Mouse (Mus musculus): ENCODE data around the gene Atp1b2.

Atp1b2 gene

DNA sequence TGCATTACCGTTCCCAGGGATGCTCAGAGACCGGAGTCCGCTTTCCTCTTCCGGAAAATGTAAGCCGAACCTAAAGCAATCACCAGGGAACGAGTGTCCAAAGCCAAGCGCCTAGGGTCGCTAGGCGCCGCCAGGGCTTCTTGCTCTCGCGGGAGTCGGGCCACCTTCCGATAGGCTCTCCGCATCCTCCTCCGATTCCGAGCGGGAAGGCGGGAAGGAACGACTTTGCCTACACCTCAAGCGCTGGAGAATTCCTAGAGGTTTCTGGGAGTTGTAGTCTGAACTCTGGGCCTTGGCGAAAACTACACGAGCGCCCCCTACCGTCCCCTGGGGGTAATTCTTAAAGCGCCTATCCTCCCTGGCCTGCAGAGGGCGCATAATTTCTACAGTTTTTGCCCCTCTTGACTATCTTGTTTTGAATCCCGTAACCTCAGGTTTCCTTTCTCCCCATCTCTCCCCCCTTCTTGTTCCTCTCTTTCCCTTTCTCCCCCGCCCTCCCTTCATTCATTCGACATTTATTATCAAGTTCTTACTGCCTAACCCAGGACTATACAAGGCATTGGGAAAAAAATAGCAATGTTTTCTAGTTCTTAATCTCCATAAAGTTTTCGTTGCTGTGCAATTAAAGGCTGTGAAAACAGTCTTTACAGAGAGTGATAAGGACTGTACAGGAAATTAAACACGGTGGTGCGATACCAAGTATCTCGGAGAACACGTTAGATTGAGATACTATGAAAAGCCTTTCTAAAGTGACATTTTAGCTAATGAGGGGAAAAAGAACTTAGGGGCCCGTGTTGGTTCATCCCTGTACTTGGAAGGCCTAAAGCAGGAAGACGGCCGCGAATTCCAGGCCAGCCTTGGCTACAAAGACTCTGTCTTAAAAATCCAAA, 26.4 kb downstream of the Atp1b2 start:
- DNase-seq = peak; percentile 91 to 97

DNA sequence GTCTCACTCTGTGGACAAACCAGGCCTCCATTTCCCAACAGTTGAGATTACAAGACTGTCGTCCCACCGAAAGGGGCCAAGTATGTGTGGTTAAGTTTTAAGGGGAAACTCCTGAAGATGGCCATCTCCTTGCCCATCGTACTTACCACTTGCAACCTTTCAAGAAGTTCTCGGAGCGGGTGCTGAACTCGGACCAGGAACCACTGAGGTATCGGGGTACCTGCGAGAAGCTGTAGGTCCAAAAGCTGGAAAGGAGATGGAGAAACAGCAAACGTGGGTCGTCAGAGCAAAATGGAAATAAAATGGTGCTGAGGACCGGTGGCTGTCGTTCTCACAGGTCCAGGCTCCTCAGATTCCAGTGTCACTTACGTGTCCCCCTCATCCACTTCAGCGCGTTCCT, 27.4 kb downstream of the Atp1b2 start:
- DNase-seq = no peak

DNA sequence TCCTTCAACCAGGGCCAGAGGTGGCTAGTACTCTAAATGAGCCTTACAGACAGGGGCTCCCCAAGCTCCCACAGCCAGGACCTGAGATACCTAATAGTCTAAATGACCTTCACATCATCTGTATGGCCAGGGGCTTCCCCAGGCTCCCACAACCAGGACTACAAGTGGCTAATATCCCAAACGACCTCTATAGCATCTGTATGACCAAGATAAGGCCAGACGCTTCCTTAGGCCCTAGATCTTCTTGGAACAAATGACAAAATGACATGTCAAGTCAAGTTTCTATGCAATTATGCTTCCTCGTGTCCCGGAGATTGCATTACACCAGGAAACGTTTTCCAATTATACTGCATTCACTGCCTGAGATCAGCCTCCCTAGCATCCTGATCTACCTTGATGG, 29.4 kb downstream of the Atp1b2 start:
- no peak for DNase-seq

DNA sequence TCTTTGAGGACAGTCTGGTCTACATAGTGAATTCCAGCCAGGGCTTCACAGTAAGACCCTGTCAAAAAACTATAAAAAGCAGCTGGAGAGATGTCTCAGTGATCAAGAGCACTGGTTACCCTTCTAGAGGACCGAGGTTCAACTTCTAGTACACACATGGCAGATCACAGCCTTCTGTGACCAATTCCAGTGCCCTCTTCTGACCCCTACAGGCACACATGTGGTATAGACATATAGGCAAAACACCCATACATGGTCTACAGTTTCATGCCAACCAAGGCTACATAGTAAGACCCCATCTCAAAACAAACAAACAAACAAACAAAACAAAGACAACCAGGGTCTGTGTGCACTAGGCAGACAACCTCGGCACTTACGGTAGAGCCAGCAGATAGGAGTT, 30.5 kb downstream of the Atp1b2 start:
- peak in 1 of 2 experiments; percentile 19 for DNase-seq

DNA sequence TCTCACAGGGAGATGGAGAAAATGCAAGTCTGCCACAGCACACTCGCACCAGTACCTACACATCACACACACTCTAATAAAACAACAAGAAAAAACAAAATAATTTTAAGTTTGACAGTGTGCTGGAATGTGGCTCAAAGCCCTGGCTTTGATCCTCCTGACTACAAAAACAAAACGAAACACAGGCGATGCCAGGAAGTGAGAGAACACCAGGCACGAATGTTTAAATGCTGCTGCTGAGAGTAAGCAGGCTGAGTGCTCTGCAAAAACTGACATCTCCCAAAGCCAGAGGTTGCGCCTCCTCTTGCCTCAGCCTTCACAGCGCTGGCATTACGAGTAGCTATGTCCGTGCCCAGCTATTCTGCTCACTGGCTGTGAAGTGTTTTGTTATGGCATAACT, 40.6 kb downstream of the Atp1b2 start:
- no peak for DNase-seq

DNA sequence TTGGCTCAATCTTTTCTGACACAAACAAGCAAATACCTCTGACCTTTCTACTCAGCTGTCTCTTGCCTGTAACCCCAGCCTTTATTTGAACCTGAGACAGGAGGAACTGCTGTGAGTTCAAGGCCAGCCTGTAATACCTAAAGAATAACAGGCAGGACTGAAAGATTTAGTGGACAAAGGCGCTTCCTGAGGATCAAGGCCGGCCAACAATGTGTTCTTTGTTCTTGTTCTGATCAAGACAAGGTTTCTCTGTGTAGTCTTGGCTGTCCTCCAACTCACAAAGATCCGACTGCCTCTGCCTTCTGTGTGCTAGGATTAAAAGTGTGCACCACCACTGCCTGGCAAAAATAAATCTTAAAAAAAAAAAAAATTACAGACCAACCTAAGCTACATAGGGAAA, 41.4 kb downstream of the Atp1b2 start:
- DNase-seq = no peak

DNA sequence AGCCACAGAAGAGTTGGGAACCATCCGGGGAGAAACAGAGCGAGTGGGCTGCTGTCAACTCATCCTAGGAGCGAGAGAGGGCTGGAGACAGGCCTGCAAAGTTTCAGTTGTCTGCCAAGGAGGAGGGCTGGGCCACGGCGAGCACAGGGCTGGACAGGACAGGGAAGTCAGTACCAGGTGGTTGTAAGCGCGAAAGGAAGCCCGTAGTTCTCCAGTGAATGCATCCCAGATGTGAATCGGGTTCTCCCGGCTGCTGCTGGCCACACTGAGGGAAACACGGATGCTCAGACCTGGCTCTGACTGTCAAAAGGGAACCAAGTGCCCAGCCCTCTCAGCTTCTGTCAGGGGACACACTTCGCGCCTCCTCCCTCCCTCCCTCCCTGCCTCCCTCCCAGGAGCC, 42.4 kb downstream of the Atp1b2 start:
- no peak for DNase-seq

DNA sequence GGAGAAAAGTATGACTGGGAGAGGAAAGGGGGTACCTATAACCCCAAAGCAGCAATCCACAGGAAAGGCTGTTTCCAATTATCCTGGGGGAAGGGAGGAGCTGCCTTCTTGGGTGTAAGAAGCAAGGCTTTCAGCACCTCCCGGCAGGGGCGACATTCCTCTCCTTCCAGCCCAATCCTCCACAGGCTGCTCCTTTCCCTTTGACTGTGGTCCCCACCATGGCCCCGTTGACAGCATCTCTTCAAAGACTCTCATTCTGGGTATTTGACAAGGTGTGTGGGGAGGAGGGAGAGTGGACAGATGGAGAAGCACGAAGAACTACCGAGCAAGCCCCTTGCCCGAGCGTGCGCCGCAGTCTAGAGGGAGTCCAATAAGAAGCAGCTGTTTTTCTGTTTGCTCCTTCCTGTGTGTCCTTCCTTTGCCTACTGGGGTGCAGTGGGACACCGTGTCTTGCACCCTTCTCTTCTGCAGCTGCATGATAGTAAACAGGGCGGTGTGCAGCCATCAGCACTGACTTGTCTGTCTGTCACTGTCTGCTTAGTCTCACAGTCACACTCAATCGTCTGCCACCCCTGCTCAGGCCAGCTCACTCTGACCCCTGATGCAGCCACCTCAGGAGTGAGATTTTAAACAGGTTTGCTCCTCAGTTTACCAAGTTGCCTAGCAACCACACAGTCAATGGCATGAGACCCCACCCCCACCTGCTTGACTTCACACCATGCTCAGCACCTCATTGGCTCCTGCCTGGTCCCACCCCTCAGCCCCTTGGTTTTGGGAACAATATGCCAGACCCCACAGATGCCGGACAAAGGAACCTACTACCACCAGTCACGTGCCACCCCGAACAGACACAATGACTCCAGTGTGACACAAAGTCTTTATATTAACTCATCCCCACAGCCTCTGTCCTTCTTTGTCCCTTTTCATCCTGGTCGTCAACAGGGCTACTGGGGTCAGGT, 44.6 kb downstream of the Atp1b2 start:
- DNase-seq = no peak

DNA sequence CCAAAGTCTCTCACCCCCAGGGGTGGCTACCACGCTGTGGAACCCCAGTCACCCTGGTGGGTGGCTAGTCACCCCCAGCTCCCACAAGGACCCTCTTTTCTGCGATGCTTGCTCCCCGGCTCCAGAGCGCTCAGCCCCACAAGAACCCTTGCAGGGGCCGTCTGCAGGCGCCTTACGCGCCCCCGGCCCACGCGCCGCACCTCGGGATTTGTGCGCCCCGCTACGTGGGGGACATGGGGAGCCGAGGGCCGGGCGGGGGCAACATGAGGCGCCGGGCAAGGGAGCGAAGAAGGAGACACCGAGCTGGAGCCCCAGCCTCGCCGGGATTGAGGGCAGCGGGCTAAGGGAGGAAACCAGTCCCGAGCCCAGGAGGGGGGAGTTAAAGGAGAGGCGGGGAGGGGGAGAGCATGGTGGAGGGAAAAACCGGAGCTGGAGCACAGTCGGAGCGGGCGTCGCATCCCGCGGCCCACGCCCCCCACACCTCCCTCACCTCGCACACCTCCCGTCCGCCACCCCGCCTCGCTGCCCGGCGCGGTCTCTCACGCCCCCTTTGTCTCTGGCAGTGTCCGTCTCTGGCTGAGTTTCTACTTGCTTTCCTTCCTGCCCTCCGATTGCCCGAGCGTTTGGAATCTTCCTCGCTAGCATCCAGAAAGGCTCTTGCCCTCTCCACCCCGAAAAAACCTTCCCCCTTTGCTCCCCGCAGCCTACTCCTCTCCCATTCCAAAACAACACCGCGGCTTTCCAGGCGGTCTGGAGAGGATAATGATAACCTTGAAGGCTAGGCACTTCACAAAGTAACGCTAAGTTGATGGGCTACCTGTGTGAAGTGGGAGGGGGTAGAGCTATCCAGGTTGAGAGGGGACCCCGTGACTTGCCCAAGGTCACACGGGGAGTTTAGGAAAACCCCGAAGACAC, 45.6 kb downstream of the Atp1b2 start, which contains the start of gene Efnb3:
TSS of gene Efnb3 (minus strand) at position 355 of the 915 bp plus-strand sequence.
- no peak for DNase-seq

DNA sequence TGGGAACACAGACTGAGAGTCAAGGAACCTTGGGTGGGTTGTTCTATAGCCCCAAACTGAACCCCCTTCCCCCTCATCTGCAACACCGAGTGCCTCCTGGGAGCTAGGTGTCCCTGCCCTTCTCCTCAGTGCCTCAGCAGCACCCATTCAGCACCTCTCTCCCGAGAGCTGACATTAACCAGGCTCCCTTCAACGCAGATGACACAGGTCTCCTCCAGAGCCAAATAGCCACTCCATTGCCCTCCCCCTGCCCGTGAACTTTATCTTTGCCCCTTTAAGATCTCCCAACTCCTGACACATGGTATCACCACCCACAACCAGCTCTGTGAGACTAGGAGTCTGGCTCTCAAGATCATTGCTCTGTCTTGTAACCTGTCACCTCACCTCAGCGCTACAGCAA, 46.6 kb downstream of the Atp1b2 start:
- no peak for DNase-seq

DNA sequence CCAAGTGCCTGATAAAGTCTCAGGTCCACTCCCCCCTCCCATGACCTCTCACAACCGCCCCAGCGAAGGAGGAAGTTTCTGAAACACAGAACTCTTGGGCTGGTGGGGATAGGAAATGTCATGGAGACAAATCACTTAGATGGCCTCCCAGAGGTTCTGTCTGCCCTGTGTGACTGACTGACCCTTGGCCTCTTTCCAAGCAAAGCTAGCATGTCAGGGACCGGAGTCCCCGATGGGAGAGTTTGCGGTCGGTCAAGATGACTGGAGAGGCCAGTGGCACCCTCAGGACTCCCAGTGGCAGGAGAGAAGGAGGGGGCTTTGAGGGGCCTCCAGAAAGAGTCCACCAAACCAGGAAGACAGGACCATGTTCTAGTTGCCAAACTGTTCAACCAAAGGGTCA, 47.0 kb downstream of the Atp1b2 start:
- no peak for DNase-seq

DNA sequence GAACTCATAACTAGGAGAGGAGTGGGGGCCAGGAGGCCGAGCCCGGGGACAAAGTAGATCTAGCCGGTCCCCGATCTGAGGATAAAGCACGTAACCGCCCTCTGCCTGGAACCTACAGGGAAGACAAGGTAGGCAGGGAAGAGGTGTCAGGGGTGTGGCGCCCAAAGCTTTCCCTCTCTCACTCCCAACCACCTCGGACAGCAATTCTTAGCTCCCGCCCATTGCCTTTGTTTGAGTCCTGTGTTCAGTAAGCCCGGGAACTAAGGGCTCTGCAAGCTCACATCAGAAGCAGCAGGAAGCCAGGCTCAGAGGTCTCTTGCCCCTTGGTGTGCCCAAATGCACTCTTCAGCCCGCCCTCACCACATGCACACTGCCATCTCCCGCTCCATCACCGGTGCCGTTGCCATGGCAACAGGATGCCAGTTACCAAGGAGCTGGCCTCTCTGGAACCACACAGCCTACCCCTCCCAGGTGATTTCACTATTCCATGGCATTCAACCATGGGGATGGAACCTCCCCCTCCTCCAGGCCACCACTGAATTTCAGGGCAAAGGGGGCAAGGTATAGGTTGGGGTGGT, 48.3 kb downstream of the Atp1b2 start:
- DNase-seq = no peak

DNA sequence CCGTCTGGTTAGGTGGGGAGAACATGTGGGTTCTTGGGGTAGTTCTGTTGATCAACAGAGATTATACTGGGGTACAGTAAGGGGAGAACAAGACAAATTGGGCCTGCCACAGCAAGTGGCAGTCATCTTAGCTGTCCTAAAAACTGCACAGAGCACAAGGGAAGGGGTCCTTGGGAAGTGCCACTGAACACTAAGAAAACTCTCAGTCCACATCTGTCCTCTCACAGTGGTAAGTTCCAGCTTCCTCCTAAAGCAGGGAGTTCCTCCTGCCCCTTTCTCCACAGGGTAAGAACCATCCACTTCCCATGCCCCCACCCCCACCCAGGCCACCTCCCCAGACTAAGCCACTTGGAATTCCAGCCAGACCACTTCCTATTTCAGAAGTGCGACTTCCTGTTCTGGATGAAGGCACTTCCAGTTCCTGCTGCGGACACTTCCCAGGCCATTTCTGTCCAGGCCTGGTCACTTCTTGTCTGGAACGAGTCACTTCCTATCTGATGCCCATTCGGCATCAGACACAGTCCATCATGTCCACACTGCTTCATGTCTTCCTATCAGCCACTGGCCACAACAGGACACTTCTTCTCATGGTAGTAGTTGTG, 51.1 kb downstream of the Atp1b2 start:
- no peak for DNase-seq

DNA sequence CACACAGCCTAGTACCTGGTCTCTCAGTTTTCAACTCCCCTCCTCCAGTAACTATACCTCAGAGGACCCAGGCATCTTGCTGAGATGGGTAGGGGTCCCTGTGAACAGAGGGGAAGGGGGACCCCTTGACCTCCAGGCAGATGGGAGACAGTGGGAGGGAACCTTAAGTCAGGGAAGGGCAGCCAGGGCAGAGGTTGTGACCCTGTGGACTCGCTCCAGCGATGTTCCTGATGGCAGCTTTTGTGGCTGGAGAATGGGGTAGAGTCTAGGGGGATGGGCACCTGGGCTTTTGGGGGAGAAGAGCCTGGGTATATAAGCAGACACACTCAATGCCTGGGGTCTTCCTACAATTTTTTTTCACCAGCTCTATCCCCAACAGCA, 52.4 kb downstream of the Atp1b2 start:
- no peak for DNase-seq

DNA sequence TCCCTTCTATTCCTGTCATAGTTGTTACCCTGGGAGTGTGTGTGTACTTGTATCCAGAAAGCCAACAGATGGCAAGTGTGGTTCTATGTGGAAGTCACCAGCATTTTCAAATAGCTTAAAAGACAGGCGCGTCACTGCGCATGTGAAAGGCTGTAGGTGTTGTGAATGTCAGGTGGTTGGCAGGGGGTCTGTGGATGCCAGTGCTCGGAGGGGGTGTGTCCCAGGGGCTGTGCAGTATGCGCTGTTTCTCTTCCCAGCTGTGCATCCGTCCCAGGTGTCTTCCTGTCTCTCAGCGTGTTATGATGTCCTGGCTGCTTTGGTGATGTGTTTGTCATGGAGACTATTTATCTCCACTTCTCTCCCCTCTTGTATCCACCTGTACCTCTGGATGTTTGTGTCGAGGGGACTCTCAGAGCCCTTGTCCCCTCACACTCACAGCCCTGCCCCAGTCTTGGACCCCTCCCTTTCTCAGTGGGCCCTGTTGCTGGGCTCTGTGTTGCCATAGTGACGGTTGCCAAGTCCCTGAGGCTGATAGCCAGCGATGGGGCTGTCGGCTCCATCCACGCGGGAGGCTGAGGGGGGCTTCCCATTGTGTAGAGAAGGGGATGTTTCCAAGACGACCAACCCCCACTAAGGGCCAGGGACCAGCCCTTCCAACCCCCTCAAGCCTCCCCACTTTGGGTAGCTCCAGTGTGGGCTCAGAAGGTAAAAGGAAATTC, 53.0 kb downstream of the Atp1b2 start:
- DNase-seq = peak; percentile 37 to 63

DNA sequence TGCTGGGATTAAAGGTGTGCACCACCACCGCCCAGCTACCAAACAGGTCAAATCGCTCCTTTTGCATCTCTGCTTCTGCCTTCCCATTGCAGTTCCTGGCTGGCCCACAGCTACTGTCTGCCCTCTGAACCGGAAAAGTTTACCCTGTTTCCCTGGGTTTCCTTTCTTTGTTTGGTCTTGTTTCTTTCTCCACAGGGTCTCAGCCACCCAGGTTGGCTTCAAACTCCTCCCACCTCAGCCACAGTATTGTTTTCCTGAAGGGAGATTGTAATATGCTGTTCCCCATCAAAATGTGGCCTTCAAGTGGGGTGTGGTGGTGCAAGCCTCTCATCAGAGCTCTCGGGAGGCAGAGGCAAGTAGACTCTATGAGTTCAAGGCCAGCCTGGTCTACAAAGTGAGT, 54.4 kb downstream of the Atp1b2 start:
- no peak for DNase-seq

All from thymus, postnatal 36 days (tissue).